Mouse (Mus musculus): Measurements from ENCODE around the gene Oat.

DNA sequence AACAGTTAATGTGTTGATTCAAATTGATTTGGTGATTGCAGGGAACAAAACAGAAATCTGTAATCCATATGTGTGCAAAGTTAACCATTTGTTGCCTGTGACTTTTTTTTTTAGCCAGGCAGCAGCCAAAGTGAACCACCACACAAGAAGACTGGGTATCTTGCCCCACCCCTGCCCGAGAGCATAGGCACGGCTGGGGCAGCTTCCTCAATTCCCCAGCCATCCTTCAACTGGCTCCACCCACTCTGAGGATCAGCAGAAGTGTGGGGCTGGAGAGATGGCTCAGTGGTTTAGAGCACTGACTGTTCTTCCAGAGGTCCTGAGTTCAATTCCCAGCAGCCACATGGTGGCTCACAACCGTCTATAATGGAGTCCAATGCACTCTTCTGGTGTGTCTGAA, 34.6 kb downstream of the Oat start:
- no peak for TF ChIP-seq CTCF (IDR thresholded peaks at IDR 0.05; ENCODE audit: low read depth)
- no peak for TF ChIP-seq EP300 (optimal IDR thresholded peaks at IDR 0.05)
